Mouse (Mus musculus): Measurements from ENCODE around the gene Cdh23.

Cdh23 gene

DNA sequence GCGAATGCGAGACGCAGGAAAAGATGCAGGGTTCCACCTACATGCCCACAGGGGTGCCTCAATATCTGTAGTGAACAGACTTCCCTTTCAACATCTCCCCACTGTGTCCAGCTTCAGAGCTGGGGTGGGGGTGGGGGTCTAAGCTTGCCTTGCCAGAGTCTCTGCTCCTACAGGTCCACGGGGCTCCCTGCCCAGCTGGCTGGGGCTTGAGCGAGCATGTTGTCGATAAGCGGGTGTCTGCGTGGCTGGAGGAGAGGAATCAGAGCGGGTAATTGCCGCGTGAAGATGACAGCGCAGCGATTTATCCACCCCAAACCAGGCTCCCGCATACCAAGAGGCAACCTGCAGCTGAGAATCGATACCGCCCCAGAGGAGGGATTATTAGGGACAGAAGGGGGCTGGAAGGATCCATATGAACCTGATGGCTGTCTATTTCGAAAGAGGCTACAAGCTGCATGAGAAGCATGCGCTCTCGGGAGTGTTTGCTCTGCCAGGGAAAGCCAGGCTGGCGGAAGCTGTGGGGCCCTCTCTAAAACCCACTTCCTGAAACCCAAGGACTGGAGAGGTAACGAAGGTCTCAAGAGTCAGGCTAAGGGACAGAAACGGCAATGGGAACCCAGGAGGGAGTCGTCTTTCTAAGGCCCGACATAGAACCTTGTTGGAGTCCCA is 129.8 kb downstream of the Cdh23 start:
- no peak for DNase-seq

DNA sequence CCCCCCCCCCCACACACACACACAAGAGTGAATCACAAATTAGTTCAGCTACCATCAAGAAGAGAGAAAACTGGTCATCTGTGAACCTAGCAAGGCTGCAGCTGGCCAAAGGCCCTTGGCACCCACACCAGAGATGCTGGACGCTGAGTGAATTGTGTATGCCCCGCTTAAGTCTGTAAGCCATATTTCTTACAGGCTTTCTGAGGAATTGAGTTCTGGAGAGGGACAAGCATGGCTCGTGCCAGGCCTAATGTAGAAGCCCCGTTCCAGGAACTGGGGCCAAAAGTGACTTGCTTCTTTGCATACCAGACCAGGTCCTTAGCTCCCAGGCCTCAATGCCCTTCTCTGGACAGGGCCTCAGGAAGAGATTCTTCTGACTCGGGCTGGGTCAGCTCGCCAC is 132.2 kb downstream of the Cdh23 start:
- no peak for DNase-seq

GRCm38 (mm10) chr10:60562946-60563345 is 133.3 kb downstream of the Cdh23 start:
- DNase-seq: no peak

- DNase-seq: no peak
These were observed 137.8 kb downstream of the Cdh23 start for GRCm38 (mm10) chr10:60558491-60558927.

DNA sequence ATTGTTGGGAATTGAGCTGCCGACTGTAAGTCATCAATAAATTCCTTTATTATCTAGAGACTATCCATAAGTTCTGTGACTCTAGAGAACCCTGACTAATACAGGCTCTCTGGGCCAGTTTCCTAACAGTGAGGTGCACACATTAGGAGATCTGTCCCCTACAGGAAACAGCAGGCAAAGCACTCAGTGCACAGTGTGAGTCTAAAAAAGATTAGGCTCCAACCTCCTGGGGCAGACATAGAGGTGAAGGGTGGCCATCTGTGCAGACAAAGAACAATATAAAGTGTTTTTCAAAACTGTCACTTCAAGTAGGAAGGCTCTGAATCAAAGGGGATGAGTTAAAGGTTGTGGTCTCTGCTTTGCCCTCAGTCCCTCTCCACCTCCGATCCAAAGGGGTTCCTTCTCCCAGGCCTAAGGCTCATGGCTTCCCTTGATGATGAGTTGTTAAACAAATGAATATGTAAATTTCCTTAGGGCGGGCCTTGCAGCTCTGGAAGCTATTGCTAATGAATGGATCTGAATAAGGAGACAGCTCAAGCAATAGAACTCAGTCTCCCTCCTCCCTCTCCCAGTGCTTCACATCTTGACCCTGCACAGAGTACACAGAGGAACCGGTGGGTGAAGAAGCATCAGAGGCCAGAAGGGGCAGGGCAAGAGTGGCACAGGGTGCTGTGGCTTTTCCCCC is 143.2 kb downstream of the Cdh23 start:
- DNase-seq: no peak

DNA sequence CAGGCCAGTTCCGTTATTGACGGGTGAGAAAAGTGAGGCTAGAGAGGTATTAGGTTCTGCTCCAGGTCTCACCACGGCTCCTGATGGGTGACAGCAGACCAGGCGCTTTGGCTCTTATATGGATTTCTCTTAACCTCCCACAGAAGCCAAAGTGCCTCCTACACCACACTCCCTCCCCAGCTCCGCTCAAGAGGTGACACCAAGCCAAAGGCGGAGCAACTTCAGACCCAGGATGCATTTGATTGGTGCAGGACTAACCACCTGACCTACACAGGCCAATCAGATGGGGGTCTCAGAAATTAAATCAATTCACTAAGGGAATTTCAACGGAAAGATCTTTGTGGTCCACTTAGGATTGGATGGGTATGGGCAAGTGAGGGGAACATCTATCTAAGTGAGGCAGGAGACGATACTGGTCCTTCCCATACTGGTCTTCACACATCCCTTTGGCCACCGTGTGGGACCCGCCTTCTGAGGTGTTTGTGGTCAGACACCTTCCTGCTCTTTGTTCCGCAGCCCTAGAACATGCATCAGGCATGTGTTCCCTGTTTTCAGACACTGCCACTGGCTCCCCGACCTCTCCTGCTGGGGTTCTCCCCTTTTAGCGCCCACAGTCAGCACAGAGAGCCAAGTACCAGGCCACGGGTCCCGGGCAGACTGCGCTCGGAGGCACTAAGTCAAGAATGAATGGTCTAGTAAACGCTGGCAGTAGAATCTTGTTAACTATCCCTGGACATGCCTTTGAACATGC is 157.0 kb downstream of the Cdh23 start:
- DNase-seq: no peak

DNA sequence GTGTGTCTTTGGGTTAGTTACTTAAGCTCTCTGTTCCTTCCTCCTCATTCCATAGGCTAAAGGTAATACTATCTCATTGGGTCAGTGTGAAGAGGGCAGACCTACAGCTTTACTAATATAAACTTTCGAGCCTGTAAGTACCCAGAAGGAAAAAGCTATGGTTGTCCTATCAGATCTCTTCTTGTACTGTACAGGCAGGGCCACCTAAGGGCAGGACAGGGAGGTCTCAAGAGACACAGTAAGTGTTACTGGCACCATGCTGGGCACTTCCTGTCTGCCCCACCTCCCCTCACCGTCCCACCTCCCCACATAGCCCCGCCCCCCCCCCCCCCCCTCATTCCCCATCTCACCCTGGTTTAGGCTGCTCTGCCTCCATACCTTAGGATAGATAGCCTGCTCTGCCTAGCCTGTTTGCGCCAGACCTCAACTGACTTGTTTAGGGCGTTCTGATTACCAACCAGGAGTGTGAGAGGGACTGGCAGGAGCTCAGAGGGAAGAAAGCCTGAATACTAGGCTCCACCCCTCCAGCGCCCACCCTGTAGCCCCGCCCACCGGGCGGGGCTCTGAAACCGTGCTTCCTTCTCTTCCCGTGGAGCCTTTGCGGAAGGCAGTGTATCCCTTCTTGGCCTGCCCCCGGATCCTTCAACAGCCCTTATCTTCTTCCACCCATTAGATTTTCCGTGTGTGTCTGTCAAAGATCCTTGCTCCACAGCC is 160.0 kb downstream of the Cdh23 start:
- DNase-seq: no peak

- no peak for DNase-seq
These were observed 163.8 kb downstream of the Cdh23 start for GRCm38 (mm10) chr10:60532502-60532901.

GRCm38 (mm10) chr10:60531349-60531748 is 164.9 kb downstream of the Cdh23 start:
- no peak for DNase-seq

DNA sequence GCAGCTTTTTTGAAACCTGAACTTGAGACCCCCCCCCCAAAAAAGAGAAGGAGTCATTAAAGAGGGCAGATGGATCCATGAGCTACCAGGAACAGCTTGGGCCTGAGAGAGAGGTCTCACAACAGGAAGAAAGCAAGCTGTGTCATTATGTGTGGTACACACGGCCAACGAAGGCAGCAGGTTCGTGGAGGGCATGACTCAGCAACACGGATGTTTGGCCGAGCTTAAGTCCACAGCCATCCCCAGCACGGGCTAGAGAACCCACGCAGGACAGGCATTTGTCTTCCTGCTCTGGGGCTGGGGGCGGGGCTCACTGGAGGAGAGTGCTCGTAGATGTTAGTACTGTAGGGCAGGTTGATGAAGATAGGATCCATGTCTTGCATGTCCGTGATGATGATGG is 165.7 kb downstream of the Cdh23 start:
- no peak for DNase-seq

GRCm38 (mm10) chr10:60527949-60528348 is 168.3 kb downstream of the Cdh23 start:
- DNase-seq: no peak

DNA sequence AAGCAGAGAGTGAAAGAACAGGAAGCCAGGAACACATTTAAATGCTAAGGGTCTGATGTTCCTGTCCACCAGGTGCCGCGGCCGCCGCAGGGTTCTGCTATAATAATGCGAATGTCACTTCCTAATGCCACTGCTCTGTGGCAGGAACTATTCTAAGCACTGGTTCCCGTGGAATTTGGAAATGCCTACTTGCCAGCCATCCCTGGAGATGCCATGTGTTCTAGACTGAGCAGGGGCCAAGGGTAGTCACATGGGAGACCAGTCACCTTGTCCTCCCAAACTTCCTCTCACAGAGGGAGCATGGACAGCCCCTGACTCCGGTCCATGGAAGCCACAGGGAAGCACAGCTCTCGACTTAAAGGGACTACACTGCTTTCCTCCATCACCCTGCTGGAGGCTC is 171.2 kb downstream of the Cdh23 start:
- peak; percentile 45 for DNase-seq

DNA sequence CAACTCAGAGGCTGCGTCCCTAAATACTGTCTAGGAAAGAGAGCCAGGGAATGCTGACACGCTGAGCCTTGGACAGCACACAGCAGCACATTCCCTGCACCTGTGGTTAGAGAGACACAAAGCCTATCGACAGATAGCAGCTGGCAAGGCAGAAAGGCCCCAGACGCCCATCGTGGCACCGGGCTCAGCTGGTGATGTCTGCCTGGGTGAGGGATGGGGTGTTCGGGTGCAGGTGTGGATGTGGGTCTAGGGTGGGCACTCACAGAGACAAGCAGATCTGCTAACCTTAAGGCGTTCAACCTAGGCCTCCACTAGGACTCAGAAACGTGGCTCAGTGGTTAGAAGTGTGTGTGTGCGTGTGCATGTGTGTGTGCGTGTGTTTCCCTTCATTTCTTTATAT is 180.0 kb downstream of the Cdh23 start:
- no peak for DNase-seq

GRCm38 (mm10) chr10:60498538-60498937 is 197.8 kb downstream of the Cdh23 start:
- no peak for DNase-seq

DNA sequence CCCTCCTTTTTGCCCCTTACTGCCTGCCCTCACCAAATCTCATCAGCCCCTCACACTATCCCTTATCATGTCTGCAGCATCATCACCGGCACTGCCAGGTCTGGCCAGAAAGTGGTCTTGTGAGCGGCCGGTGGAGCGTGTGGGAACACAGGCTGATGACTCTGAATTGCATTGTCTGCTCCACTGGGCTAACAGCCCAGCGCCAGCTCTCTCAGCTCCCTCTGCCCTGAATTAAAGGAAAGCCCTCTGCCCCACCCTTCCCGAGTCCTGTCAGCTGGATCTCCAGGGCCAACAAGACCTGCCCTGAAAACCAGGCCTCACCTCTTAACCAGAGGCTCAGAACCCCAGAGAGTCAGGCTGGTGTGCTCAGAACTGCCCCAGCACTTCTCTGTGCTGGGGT is 201.2 kb downstream of the Cdh23 start:
- no peak for DNase-seq

DNA sequence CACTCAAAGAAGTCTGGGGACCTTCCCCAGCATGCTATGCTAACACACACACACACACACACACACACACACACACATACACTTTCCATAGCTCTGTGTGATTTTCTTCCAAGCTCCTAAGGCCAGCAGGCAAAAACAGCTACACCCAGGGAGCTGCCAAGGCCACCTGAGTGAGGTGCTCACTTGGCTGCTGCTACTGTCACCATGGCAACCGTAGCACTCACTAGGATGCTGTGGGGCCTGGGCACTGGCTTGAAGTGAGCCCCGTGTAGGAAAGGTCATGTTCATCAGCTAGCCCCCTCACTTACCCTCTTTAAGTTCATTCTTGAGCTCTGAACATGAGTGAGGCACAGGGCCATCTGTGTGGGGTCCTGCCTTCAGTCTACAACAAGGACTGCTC is 204.8 kb downstream of the Cdh23 start:
- DNase-seq: no peak

- no peak for DNase-seq
These were observed 214.9 kb downstream of the Cdh23 start for GRCm38 (mm10) chr10:60481381-60481780.

DNA sequence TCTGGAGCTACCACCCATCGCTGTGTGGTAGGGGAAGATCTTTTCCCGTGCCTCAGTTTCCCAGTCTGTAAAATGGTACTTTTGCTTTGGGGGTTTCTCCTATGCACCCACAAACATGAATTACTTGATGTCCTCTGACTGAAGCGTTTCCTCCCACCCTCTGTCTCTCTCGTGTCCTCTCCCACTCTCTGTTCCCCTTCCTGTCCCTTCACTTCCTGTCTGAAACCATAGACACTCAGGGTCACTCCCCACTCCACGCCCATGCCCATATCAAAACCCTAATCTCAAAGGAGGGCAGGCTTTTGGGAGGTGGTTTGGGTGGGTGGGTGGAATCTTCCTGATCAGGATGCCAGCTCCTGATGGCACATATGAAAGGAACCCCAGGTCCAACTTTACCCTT is 221.7 kb downstream of the Cdh23 start:
- no peak for DNase-seq

- DNase-seq: no peak
These were observed 222.4 kb downstream of the Cdh23 start for GRCm38 (mm10) chr10:60473782-60474322.

DNA sequence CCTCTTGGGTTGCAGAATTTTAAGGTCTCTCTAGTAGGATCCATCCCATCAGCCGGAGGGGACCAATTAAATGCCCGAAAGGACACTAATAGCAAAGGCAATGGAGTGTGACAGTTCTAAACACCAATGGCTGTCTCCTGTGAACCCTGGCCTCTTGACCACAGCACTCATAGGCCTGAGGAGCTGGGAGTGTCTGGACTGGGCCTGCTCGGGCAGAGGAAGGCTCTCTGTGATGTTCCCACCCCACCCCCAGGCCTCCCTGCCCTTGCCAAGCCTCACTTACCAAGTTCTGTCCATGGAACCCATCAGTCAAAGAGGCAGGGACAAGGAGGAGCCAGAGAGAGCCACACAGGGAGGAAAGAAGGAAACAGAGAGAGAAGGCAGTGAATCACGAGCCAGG is 228.5 kb downstream of the Cdh23 start:
- DNase-seq: no peak

GRCm38 (mm10) chr10:60463953-60464647 is 232.2 kb downstream of the Cdh23 start:
- no peak for DNase-seq

- DNase-seq: no peak
These were observed 239.5 kb downstream of the Cdh23 start for GRCm38 (mm10) chr10:60456662-60457397.
